Mouse (Mus musculus): ENCODE measurements around the gene En1. TPM values are rescaled to one million over a fixed set of nuclear protein-coding genes. Genes with fewer than 3 reads are reported as not detected.

The En1 gene
- polyA plus RNA-seq, 1 experiment, result not detected

DNA sequence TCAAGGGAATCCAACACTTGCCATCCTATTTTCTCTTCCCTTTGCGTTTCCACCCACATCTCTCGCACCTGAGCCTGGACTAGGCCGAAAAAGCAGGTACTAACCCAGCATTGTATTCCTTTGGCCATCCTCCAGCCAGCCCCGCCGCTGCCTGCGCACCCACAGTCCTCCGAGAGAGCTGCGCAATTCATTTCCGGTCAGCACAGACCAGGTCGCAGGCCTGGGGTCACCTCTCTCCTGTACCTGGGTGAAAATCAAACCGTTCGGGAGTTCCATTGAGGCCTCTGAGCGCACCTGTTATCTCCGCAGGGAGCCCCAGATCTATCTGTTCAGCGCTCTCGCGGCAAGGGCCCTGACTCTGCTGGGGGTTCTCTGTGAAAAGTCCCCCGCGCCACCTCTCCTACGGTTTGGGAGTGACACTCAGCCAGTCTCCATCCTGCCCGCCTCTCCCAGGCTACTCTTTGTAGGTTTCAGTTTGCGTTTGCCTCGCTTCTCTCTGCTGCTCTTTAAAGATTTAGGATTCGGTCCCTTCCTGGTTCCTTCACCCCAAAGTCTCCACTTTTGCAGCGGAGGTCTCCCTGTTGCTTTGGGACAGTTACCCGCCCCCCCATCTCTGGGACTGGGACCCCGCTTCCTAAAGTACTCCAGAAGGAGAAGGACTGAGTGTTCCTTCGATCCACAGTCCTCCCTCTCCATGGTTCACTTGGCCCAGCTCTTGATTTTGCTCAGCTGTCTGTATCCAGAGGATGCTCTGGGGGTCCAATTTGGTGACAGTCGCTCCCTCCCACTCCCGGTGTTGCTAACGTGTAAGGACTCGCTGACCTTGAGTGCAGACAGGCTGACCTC, 11.5 kb downstream of the En1 start:
- Histone ChIP-seq H3K4me1 (ENCODE audit: control insufficient read depth, insufficient read depth, insufficient read length) (no peaks in the 10 kb centered on the region), H3K27me3 (ENCODE audit: control insufficient read depth, insufficient read depth, low read length) (peaks cover 12% of the 10 kb centered on the region), H3K27ac (ENCODE audit: insufficient read depth, low read length) (no peak overlapping the region), H3K4me3 (ENCODE audit: extremely low read depth, insufficient read depth, insufficient read length) (no peak overlapping the region), H3K36me3 (ENCODE audit: control insufficient read depth, insufficient read depth, low read length) (no peaks in the 10 kb centered on the region)
- WGBS, result 9% methylated on average over 32 of the region's 32 CpGs
- no peak for TF ChIP-seq POLR2A (IDR thresholded peaks at IDR 0.05; ENCODE audit: low read depth, low read length)
- no peak for TF ChIP-seq CTCF (IDR thresholded peaks at IDR 0.05; ENCODE audit: extremely low read depth, insufficient read depth, insufficient read length, insufficient replicate concordance)
- DNase-seq (ENCODE audit: low read depth in 1 of 2, low spot score in 2 of 2), result no peak

DNA sequence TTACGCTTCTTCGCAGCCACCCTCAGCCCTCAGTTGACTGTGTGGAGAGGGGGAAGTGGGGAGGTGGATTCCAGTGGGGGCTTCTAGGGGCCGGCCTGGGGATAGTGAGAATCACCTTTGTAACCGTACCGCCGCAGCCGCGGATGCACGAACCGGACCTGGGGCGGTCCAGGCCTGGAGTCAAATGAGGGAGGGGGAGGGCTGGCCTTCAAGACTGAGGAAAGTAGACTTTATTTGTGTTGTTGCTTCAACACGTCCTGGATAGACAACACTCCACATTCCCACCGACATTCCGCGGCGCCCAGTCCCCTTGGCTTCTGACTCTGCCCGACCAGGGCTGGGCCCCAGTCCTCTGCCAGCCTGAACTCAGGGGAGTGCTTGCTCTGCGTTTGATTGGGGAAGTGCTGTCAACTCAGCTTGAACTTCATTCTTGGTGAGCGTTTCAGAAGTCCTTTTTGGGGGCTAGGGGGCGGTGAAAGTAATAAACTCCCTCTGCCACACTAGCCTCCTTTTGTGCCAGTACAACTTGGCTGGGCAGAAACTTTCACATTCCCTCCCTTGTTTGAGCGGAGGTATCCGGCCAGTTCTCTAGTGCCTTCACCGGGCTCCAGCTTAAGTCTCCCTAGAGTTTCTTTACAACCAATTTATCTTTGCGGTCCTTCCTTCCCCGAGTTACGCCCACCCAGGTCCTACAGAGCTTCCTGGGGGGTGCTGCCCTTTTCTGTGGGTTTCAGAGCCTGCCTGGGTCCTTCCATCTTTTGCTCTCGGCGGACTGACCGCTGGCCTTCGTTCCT, 12.3 kb downstream of the En1 start:
- no peaks in the 10 kb centered on the region for H3K36me3 ChIP-seq (ENCODE audit: control insufficient read depth, insufficient read depth, low read length)
- H3K4me1 ChIP-seq (ENCODE audit: control insufficient read depth, insufficient read depth, insufficient read length), result no peaks in the 10 kb centered on the region
- 7% methylated on average over 30 of the region's 30 CpGs for WGBS
- H3K27me3 ChIP-seq (ENCODE audit: control insufficient read depth, insufficient read depth, low read length), result peaks cover 12% of the 10 kb centered on the region
- no peak for TF ChIP-seq CTCF (IDR thresholded peaks at IDR 0.05; ENCODE audit: extremely low read depth, insufficient read depth, insufficient read length, insufficient replicate concordance)
- no peak for TF ChIP-seq POLR2A (IDR thresholded peaks at IDR 0.05; ENCODE audit: low read depth, low read length)
- no peak for DNase-seq (ENCODE audit: low read depth in 1 of 2, low spot score in 2 of 2)
- H3K27ac ChIP-seq (ENCODE audit: insufficient read depth, low read length), result no peak overlapping the region
- no peak overlapping the region for H3K4me3 ChIP-seq (ENCODE audit: extremely low read depth, insufficient read depth, insufficient read length)

DNA sequence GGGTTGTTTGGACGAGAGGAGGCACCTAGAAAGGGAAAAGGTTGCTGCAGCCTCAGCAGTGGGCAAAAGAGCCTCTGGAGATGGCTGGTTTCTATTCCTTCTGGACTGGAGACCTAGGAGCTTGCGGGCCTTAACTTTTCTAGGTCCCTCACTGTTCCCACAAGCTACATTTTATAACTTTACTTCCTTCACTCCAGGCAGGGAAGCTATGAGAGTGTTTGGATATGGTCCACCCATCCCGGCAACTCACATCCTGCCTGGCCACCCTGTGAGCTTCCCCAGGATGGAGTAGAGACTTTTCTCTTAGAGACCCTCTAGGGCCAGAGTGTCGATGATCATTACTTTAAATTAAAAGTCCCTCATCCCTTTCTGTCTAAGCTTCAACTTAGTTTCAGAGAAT, 13.3 kb downstream of the En1 start:
- TF ChIP-seq POLR2A (IDR thresholded peaks at IDR 0.05; ENCODE audit: low read depth, low read length) (no peak), CTCF (IDR thresholded peaks at IDR 0.05; ENCODE audit: extremely low read depth, insufficient read depth, insufficient read length, insufficient replicate concordance) (no peak)
- no peak overlapping the region for H3K4me3 ChIP-seq (ENCODE audit: extremely low read depth, insufficient read depth, insufficient read length)
- peaks cover 12% of the 10 kb centered on the region for H3K27me3 ChIP-seq (ENCODE audit: control insufficient read depth, insufficient read depth, low read length)
- WGBS, result 13% methylated on average over 4 of the region's 4 CpGs
- DNase-seq (ENCODE audit: low read depth in 1 of 2, low spot score in 2 of 2), result no peak
- H3K27ac ChIP-seq (ENCODE audit: insufficient read depth, low read length), result no peak overlapping the region
- H3K4me1 ChIP-seq (ENCODE audit: control insufficient read depth, insufficient read depth, insufficient read length), result no peaks in the 10 kb centered on the region
- no peaks in the 10 kb centered on the region for H3K36me3 ChIP-seq (ENCODE audit: control insufficient read depth, insufficient read depth, low read length)

DNA sequence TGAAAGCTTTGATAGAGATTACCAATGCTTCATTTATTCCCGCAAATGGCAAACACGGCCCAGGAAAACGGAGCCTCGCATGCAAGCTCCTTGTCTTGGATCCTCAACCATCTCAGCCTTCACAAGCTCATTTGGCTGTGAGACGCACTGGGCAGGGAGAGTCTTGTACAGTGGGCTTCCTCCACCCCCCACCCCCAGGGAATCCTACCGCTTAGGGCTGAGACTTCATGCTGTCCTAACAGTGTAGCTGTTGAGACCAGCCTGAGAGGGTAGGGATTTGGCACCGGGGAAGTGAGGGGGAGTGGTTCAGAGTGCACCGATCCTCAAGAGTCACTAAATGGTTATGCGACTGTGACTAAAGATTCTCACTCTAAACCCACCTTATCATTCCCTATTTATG, 13.7 kb downstream of the En1 start:
- 7% methylated on average over 9 of the region's 9 CpGs for WGBS
- H3K27me3 ChIP-seq (ENCODE audit: control insufficient read depth, insufficient read depth, low read length), result peaks cover 12% of the 10 kb centered on the region

DNA sequence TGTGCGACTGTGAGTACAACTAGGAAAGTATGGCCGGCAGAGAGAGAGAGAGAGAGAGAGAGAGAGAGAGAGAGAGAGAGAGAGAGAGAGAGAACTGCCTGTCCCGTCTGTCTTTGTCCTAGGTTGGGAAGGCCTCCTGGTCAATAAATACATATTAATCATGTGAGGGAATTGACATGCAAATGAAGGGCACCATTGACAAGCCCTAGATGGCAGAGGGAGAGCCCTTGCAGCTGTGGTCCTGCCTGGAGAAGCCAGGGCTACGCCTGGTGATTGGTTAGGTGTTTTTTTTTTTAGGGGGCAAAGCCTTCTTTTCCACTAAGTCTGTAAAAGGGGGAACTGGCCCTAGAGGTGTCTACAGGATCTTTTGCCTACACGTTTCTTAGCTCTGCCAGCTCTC, 19.2 kb downstream of the En1 start:
- Histone ChIP-seq H3K36me3 (ENCODE audit: control insufficient read depth, insufficient read depth, low read length) (no peaks in the 10 kb centered on the region), H3K4me1 (ENCODE audit: control insufficient read depth, insufficient read depth, insufficient read length) (no peaks in the 10 kb centered on the region), H3K27me3 (ENCODE audit: control insufficient read depth, insufficient read depth, low read length) (no peaks in the 10 kb centered on the region), H3K4me3 (ENCODE audit: extremely low read depth, insufficient read depth, insufficient read length) (no peak overlapping the region), H3K27ac (ENCODE audit: insufficient read depth, low read length) (no peak overlapping the region)
- WGBS, result 56% methylated on average over 5 of the region's 5 CpGs
- no peak for DNase-seq (ENCODE audit: low read depth in 1 of 2, low spot score in 2 of 2)
- TF ChIP-seq CTCF (IDR thresholded peaks at IDR 0.05; ENCODE audit: extremely low read depth, insufficient read depth, insufficient read length, insufficient replicate concordance) (no peak), POLR2A (IDR thresholded peaks at IDR 0.05; ENCODE audit: low read depth, low read length) (no peak)

More for the DNA sequence above, 13.7 kb downstream of the En1 start:
- no peak for DNase-seq (ENCODE audit: low read depth in 1 of 2, low spot score in 2 of 2)
- H3K36me3 ChIP-seq (ENCODE audit: control insufficient read depth, insufficient read depth, low read length), result no peaks in the 10 kb centered on the region
- TF ChIP-seq CTCF (IDR thresholded peaks at IDR 0.05; ENCODE audit: extremely low read depth, insufficient read depth, insufficient read length, insufficient replicate concordance), result no peak
- no peak for TF ChIP-seq POLR2A (IDR thresholded peaks at IDR 0.05; ENCODE audit: low read depth, low read length)
- H3K4me1 ChIP-seq (ENCODE audit: control insufficient read depth, insufficient read depth, insufficient read length), result no peaks in the 10 kb centered on the region
- H3K4me3 ChIP-seq (ENCODE audit: extremely low read depth, insufficient read depth, insufficient read length), result no peak overlapping the region
- no peak overlapping the region for H3K27ac ChIP-seq (ENCODE audit: insufficient read depth, low read length)

DNA sequence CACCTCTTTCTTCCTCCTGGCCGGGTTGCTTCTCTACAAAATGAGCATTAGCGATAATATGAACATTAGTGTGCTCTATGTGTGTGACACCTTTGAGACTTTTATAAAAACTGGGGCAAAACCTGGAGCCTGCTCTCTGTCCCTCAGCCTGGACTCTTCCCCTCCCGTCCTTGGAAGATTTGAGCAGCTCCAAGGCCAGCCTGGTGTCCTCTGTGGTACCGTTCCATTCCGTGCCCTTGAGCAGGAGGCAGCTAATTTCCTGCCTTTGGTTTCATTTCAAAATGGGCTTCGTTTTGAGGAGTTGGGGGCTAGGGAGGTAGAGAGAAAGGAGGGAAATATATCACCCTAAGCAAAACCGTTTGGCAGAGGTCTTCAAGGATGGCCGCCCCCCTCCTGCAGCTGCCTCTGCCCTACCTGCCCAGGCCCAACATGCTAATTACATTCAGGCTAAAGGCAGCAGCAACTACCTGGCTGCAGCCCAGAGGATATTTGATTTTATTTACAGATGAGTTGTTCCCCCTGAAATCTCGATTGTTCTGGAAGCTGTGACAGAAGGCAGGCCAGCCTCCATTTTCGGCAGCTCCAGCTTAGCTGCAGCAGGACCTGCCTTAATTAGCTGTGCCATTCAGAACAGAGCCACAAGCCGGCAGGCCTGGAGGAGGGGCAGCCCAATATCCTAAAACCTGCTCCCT, 24.9 kb downstream of the En1 start:
- Histone ChIP-seq H3K4me1 (ENCODE audit: control insufficient read depth, insufficient read depth, insufficient read length) (no peaks in the 10 kb centered on the region), H3K27me3 (ENCODE audit: control insufficient read depth, insufficient read depth, low read length) (no peaks in the 10 kb centered on the region), H3K36me3 (ENCODE audit: control insufficient read depth, insufficient read depth, low read length) (no peaks in the 10 kb centered on the region), H3K27ac (ENCODE audit: insufficient read depth, low read length) (no peak overlapping the region), H3K4me3 (ENCODE audit: extremely low read depth, insufficient read depth, insufficient read length) (no peak overlapping the region)
- DNase-seq (ENCODE audit: low read depth in 1 of 2, low spot score in 2 of 2), result no peak
- no peak for TF ChIP-seq POLR2A (IDR thresholded peaks at IDR 0.05; ENCODE audit: low read depth, low read length)
- TF ChIP-seq CTCF (IDR thresholded peaks at IDR 0.05; ENCODE audit: extremely low read depth, insufficient read depth, insufficient read length, insufficient replicate concordance), result no peak
- WGBS, result 60% methylated on average over 11 of the region's 11 CpGs
